Mouse (Mus musculus) c-Kit-negative CD71-positive TER-119-positive erythroid progenitor cells, embryonic 14.5 days (primary cell): ENCODE measurements around the gene Nlrp9b.
"Not testable (repeated sequence)": the region's sequence is repeated elsewhere in the genome, so short reads cannot be mapped to it uniquely, and the experiment has no call there.

Experiments used
- DNase-seq: peaks from one replicate; pipeline ENCODE4 v3.0.0-alpha.2; 2013; ENCODE audit warnings: low read depth, low spot score

Gene Nlrp9b

DNA sequence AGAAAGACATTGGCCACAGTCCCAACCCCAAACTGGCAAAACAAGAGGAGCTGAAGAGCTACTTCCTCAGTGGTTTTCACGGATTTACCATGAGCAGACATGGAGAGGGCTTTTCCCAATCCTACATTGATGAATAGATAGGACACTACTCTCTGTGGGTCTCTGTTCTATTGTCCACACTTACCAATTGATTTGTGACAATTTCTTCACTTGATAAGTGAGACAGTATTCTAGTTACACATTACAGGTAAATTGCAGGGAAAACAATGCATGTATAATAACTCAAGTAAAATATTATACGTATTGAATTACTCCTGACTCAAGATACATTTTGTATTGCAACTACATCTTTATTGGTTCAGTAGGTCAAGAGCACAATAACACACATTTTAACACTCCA lies 131.2 kb downstream of the Nlrp9b start, which contains the start of gene Gm16442:
TSS of gene Gm16442 (minus strand) at position 101 of the 400 bp plus-strand sequence.
- not testable (repeated sequence) for DNase-seq
